Mouse (Mus musculus): ENCODE results near the gene Gm10985. TPM values are rescaled to one million over a fixed set of nuclear protein-coding genes. Genes with fewer than 3 reads are reported as not detected.

Gm10985 gene
- not detected in 2 replicates for polyA plus RNA-seq (2012; rRNA removed)

DNA sequence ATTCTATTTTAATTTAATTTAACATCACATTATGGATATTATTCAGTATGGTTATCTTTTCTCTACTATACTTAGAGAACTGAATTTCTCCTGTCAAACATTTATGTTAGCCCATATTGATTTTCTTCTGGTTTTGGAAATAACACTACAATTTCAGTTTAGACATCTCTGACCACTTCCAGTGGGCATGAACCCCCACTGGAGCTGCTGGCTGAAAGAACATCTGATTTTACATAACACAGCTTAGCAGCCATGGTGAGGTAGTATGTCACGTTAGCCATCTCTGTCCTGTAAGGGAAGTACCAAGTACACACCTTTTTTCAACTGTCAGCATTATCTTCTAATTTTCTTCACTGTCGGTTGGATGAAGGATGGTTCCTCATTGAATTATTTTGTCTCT is at the start of gene Gm10985:
TSS of gene Gm10985 (plus strand) at position 301 of the 400 bp plus-strand sequence.

DNA sequence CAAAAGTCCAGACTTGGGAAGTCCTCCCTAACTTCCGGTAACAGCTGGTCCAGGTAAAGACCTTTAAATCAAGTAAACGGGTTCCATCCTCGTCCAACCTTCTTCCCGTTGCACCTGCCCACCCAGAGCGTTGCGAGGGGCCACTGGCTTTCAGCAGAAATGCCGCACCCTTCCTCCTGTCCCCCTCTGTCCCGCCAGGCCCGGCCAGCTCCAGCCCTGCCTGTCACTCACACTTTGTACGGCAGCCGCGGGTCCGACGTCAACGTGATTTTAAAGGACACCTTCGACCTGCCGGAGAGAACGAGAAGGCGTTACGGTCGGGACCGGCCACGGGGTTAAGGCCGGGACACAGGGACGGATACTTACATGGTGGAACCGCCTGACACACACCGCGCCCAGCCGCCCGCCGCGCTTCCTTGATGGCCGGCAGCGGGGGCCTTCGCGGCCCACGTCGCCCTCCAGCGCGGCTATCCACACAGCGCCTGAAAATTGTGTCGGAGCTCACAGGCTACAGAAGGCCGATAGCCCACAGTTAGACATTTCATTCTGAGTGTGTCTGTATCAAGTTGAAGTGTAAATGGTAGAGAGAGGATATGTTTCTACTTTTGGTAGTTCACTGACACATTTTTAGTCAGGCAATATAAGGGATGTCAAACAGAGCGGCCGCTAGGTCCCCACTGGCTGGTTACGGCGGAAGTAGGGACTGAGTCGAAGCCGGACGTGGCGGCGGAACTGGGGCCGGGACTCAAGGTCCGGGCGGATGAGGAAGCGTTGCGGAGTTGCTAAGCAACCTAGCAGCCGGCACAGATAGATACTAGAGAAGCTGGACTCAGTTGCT is 18.7 kb downstream of the Gm10985 start, which contains the start of gene Ufm1:
TSS of gene Ufm1 (minus strand) at position 448 of the 838 bp plus-strand sequence.

Other genes with a start within 250 kb of the Gm10985 start
- 2.6 and 4.9 TPM in 2 replicates for gene Frem2, start 187.7 kb upstream of the Gm10985 start, polyA plus RNA-seq (2012; rRNA removed)
- 49.5 and 59.0 TPM in 2 replicates for gene Ufm1, start 18.7 kb downstream of the Gm10985 start, polyA plus RNA-seq (2012; rRNA removed)

Measured in central nervous system, embryonic 14 days (tissue).